Mouse (Mus musculus) lung, postnatal 0 days (tissue): ENCODE measurements around the gene Cck. TPM values are rescaled to one million over a fixed set of nuclear protein-coding genes. Genes with fewer than 3 reads are reported as not detected.

Experiments
- ATAC-seq: fragments of 200-750 bp; cut with Nextera tagmentation; 2 replicates; pipeline ENCODE4 v1.8.0; 2017; ENCODE audit warnings: moderate library complexity
- DNase-seq: peaks from one replicate; pipeline ENCODE4 v3.0.0-alpha.2; 2016; ENCODE audit warnings: low spot score
- H3K27ac ChIP-seq: fragments of 300-500 bp; sonication (generic); 2 replicates; pipeline ENCODE4 v1.5.1; 2014; ENCODE audit warnings: antibody characterized with exemption, mild to moderate bottlenecking, low read length, mixed read lengths
- H3K27me3 ChIP-seq: fragments of 300-500 bp; sonication (generic); replicated peaks from 2 replicates; pipeline ENCODE4 v1.6.1; 2014; ENCODE audit warnings: low read length, mixed read lengths; ENCODE audit not compliant: insufficient read depth
- H3K36me3 ChIP-seq: fragments of 300-500 bp; sonication (generic); 2 replicates; pipeline ENCODE4 v1.6.1; 2014; ENCODE audit warnings: low read length, mixed read lengths; ENCODE audit not compliant: insufficient read depth
- H3K4me1 ChIP-seq: fragments of 300-500 bp; sonication (generic); 2 replicates; pipeline ENCODE4 v1.6.1; 2014; ENCODE audit warnings: antibody characterized with exemption, low read depth, low read length, mixed read lengths; ENCODE audit not compliant: insufficient read depth
- H3K4me2 ChIP-seq: fragments of 300-500 bp; sonication (generic); replicated peaks from 2 replicates; pipeline ENCODE4 v1.6.1; 2014; ENCODE audit warnings: low read depth, mild to moderate bottlenecking, low read length, moderate library complexity, mixed read lengths
- H3K4me3 ChIP-seq: fragments of 300-500 bp; sonication (generic); 2 replicates; pipeline ENCODE4 v1.5.1; 2014; ENCODE audit warnings: low read depth, low read length
- H3K9ac ChIP-seq: fragments of 300-500 bp; sonication (generic); replicated peaks from 2 replicates; pipeline ENCODE4 v1.6.1; 2014; ENCODE audit warnings: low read depth, mild to moderate bottlenecking
- H3K9me3 ChIP-seq: fragments of 300-500 bp; sonication (generic); 2 replicates; pipeline ENCODE4 v1.6.1; 2016; ENCODE audit warnings: low read length, mixed read lengths
- CTCF ChIP-seq: IDR thresholded peaks from 2 replicates; pipeline ENCODE4 v1.5.1; 2016; ENCODE audit warnings: antibody characterized with exemption, mild to moderate bottlenecking
- EP300 ChIP-seq: IDR thresholded peaks from 2 replicates; pipeline ENCODE4 v1.6.1; 2016; ENCODE audit warnings: antibody characterized with exemption, mild to moderate bottlenecking, control low read depth
- WGBS: fragments of 180-500 bp; shearing (Covaris S2); extraction: QIAGEN DNeasy Blood & Tissue Kit; methylation state at CpG from one replicate; pipeline ENCODE4 v1.1.7; 2014; 5-methylcytosine and 5-hydroxymethylcytosine counted together
- polyA plus RNA-seq: library from polyadenylated mRNA; unstranded; fragments of >200 nt; fragmentation: Nextera tagmentation; extraction: Ambion mirVana; gene quantifications from 2 replicates; pipeline ENCODE4 v1.2.1, GENCODE M21; 2015

The Cck gene
- polyA plus RNA-seq, 1 experiment from 2014 or later, result 0.23 TPM

- TF ChIP-seq EP300, result no peak
- TF ChIP-seq CTCF, result no peak
- Histone ChIP-seq H3K9me3 (no peaks in the 10 kb centered on the region), H3K4me2 (no peak overlapping the region), H3K4me1 (no peaks in the 10 kb centered on the region), H3K4me3 (no peak overlapping the region), H3K9ac (no peak overlapping the region), H3K27me3 (no peaks in the 10 kb centered on the region), H3K27ac (no peak overlapping the region), H3K36me3 (peaks cover 29% of the 10 kb centered on the region; the same call in 1 of the 2 replicates)
- DNase-seq, result no peak
- no peak for ATAC-seq
- 86% methylated on average over 6 of the region's 6 CpGs for WGBS
Observed at GRCm38 (mm10) chr9:121469711-121470110, 25.8 kb downstream of the Cck start.

- DNase-seq, result no peak
- no peak overlapping the region for H3K4me3 ChIP-seq
- WGBS, result 73% methylated on average over 11 of the region's 11 CpGs
- H3K4me2 ChIP-seq, result no peak overlapping the region
- no peaks in the 10 kb centered on the region for H3K27me3 ChIP-seq
- ATAC-seq, result no peak
- no peaks in the 10 kb centered on the region for H3K4me1 ChIP-seq
- H3K9me3 ChIP-seq, result no peaks in the 10 kb centered on the region
- no peak overlapping the region for H3K27ac ChIP-seq
- H3K9ac ChIP-seq, result no peak overlapping the region
- peaks cover 21% of the 10 kb centered on the region for H3K36me3 ChIP-seq
- TF ChIP-seq CTCF, result no peak
- TF ChIP-seq EP300, result no peak
Observed at GRCm38 (mm10) chr9:121467460-121467859, 28.0 kb downstream of the Cck start.

GRCm38 (mm10) chr9:121460527-121460926, 35.0 kb downstream of the Cck start:
- H3K4me3 ChIP-seq, result no peak overlapping the region
- H3K9ac ChIP-seq, result no peak overlapping the region
- TF ChIP-seq EP300 (no peak), CTCF (no peak)
- ATAC-seq (no peak), DNase-seq (no peak)
- peaks cover 59% of the 10 kb centered on the region for H3K36me3 ChIP-seq
- no peak overlapping the region for H3K27ac ChIP-seq
- no peaks in the 10 kb centered on the region for H3K27me3 ChIP-seq
- H3K9me3 ChIP-seq, result no peaks in the 10 kb centered on the region
- H3K4me1 ChIP-seq, result no peaks in the 10 kb centered on the region
- 63% methylated on average over 16 of the region's 16 CpGs for WGBS
- no peak overlapping the region for H3K4me2 ChIP-seq

GRCm38 (mm10) chr9:121459950-121460349, 35.5 kb downstream of the Cck start:
- H3K4me1 ChIP-seq, result no peaks in the 10 kb centered on the region
- ATAC-seq (no peak), DNase-seq (no peak)
- 53% methylated on average over 2 of the region's 2 CpGs for WGBS
- H3K9ac ChIP-seq, result no peak overlapping the region
- H3K9me3 ChIP-seq, result no peaks in the 10 kb centered on the region
- no peaks in the 10 kb centered on the region for H3K27me3 ChIP-seq
- H3K4me3 ChIP-seq, result no peak overlapping the region
- TF ChIP-seq CTCF, result no peak
- no peak for TF ChIP-seq EP300
- H3K4me2 ChIP-seq, result no peak overlapping the region
- H3K36me3 ChIP-seq, result peaks cover 61% of the 10 kb centered on the region
- no peak overlapping the region for H3K27ac ChIP-seq

- peak; percentile 49; the same call in 1 of the 2 replicates for ATAC-seq
- H3K4me2 ChIP-seq, result no peak overlapping the region
Observed at GRCm38 (mm10) chr9:121458466-121458865, 37.0 kb downstream of the Cck start.

GRCm38 (mm10) chr9:121456739-121457515, 38.6 kb downstream of the Cck start:
- Histone ChIP-seq H3K4me3 (no peak overlapping the region), H3K4me2 (no peak overlapping the region), H3K9ac (no peak overlapping the region), H3K4me1 (no peaks in the 10 kb centered on the region), H3K9me3 (no peaks in the 10 kb centered on the region), H3K27ac (no peak overlapping the region), H3K27me3 (no peaks in the 10 kb centered on the region), H3K36me3 (peaks cover 70% of the 10 kb centered on the region)
- 84% methylated on average over 13 of the region's 13 CpGs for WGBS
- DNase-seq (no peak), ATAC-seq (no peak)
- no peak for TF ChIP-seq CTCF
- no peak for TF ChIP-seq EP300

More at GRCm38 (mm10) chr9:121458466-121458865, 37.0 kb downstream of the Cck start:
- H3K9ac ChIP-seq, result no peak overlapping the region
- no peaks in the 10 kb centered on the region for H3K27me3 ChIP-seq
- TF ChIP-seq CTCF (peak; percentile 85), EP300 (no peak)
- peak; percentile 55 for DNase-seq
- WGBS, result 31% methylated on average over 8 of the region's 8 CpGs
- peaks cover 75% of the 10 kb centered on the region for H3K36me3 ChIP-seq
- no peaks in the 10 kb centered on the region for H3K4me1 ChIP-seq
- no peaks in the 10 kb centered on the region for H3K9me3 ChIP-seq
- H3K4me3 ChIP-seq, result no peak overlapping the region
- no peak overlapping the region for H3K27ac ChIP-seq
